Mouse (Mus musculus) urinary bladder, postnatal 25 days (tissue): Measurements from ENCODE around the gene Dll1.

Source experiments
- DNase-seq: peaks from one replicate; pipeline ENCODE4 v3.0.0; 2022; ENCODE audit warnings: low spot score

Gene Dll1

DNA sequence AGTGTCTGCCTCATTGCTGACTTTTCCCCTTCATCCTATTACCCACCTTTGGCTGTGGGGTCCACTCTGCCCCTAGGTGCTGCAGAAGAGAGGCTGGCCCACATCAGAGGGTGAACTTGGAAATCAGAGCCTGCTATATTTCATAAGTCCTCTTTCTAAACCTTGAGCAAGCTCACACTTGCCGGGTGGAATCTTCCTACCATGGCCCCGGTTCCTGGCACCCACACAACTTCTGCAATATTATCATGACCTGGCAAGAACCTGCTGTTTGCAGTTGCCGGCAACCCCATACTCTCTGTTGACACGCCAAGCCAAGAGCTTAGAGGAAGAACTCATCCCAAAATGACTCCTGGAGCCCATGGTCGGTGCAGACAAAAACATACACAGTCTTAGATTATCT, 49.6 kb downstream of the Dll1 start:
- peak; percentile 20 for DNase-seq

DNA sequence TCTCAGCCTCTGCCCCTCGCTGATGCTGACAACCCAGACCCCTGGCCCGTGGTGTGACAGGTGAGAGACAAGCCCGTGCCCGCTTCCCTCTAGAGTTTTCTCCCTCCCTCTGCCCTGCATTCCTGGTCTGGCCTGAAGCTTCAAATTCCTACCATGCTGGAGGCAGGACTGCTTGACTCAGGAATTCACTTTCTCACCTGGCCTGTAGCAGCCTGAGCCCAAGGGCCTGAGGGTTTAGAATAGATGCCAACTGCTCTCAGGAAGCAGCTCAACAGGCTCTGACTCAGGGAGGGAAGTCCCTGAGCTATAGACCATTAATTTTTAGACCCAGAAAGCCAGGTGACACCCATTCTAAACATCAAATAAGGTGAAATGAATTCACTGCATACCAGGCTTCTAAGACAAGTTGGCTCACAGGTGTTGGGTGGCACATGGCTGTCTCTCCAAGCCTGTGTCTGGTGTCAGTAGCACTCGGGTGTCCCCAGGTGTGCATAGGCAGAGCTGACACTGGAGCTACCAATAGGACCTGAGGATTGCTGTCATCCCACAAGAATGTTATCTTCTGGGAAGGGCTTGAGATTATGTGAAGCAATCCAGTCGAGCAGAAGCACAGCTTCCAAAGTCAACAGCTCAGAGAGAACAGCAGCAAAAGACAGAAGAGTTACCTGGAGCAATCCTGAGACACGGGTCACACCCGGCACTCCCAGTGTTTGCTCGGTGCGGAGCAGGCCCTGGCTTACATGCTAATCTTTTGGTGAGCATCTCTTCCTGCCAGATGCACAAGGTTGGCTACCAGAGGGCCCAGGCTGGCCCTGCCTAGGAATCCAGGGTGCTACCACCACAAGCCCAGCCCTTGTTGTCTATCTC, 50.5 kb downstream of the Dll1 start:
- peak; percentile 19 for DNase-seq

DNA sequence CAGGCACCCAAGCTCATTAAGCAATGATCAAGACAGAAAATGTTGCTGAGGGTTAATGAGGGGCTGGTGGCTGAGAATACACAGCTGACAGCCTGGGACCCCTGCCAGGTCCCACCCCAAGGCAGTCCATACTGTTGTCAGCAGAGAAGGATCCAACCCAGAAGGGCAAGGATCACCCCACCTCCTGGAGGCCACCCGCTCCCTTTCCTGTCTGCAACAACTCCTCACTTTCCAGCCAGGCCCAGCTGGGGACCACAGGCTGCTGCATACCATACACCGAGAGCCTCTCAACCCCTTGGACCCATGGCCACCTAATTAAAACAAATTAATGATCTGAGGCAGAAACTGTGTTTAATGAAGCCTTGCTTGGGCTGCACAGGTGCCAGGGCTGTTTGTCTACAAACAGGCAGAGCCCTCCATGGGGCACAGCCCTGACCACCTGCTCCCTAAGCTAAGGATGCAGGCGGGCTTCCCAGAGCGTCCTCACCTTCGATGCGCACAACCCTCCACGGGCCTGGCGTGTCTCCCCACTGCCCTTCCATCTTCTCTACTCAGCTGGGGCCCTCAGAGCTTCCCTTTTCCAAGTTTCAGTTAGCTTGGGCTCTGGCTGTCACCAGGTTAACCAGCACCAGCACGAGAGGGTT, 53.4 kb downstream of the Dll1 start:
- DNase-seq: no peak
